Mouse (Mus musculus): ENCODE measurements around the gene Ankib1. TPM values are rescaled to one million over a fixed set of nuclear protein-coding genes. Genes with fewer than 3 reads are reported as not detected.

The Ankib1 gene
- 19.2 and 19.8 TPM in 2 replicates for polyA plus RNA-seq (2012; rRNA removed)

GRCm38 (mm10) chr5:3802433-3803291 is at the start of gene Ankib1, which contains the start of gene Krit1:
Gene Ankib1, minus strand, starts transcription at chr5:3802925.
Gene Krit1, plus strand, starts transcription at chr5:3803184.
- Histone ChIP-seq H3K27ac (ENCODE audit: insufficient read depth, low read length) (peak within 1 kb of the TSS; percentile 76), H3K27me3 (ENCODE audit: control insufficient read depth, insufficient read depth, low read length) (no peaks in the 10 kb centered on the region), H3K4me3 (replicated peaks; ENCODE audit: insufficient read depth, low read depth, low read length) (peak within 1 kb of the TSS; percentile 79), H3K4me1 (ENCODE audit: control insufficient read depth, insufficient read depth, low read length) (peaks cover 3% of the 10 kb centered on the region; the same call in 1 of the 2 replicates)
- peak; percentile 91 to 92 for DNase-seq
- no peak for TF ChIP-seq CTCF (IDR thresholded peaks at IDR 0.05; ENCODE audit: borderline replicate concordance, insufficient read depth, low read depth, low read length)
- TF ChIP-seq POLR2A (IDR thresholded peaks at IDR 0.05; ENCODE audit: borderline replicate concordance, insufficient read depth, low read length): peak; percentile 59; the same call in 1 of the 2 replicates
- under 1% methylated on average over 96 of the region's 109 CpGs for WGBS

DNA sequence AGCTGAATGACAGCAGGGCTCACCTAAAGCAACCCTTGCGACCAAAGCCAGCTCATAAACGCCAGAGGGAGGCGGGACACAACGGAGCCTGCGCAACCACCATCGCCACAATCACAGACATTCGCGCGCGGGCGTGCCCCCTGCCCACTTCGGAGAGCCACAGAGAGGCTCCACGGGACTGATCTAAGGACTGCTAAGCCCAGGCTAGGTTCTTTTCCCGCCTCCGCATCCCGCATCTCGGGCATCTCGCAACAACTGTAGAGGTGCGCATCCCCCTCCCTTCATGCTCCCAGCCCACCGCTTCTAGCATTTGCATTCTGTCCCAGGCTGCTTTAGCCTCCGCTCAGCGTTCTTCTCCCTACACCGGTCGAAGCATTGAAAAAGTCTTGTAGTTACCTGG is 42.3 kb upstream of the Ankib1 start, which contains the start of gene Lrrd1:
Lrrd1 (plus strand) TSS at position 148 of the 400 bp plus-strand sequence.
- Histone ChIP-seq H3K27ac (ENCODE audit: insufficient read depth, low read length) (no peak within 1 kb of the TSS), H3K4me3 (replicated peaks; ENCODE audit: insufficient read depth, low read depth, low read length) (no peak within 1 kb of the TSS), H3K4me1 (ENCODE audit: control insufficient read depth, insufficient read depth, low read length) (no peaks in the 10 kb centered on the region), H3K27me3 (ENCODE audit: control insufficient read depth, insufficient read depth, low read length) (no peaks in the 10 kb centered on the region)
- DNase-seq: no peak
- WGBS: 9% methylated on average over 24 of the region's 24 CpGs
- no peak for TF ChIP-seq CTCF (IDR thresholded peaks at IDR 0.05; ENCODE audit: borderline replicate concordance, insufficient read depth, low read depth, low read length)
- no peak for TF ChIP-seq POLR2A (IDR thresholded peaks at IDR 0.05; ENCODE audit: borderline replicate concordance, insufficient read depth, low read length)

DNA sequence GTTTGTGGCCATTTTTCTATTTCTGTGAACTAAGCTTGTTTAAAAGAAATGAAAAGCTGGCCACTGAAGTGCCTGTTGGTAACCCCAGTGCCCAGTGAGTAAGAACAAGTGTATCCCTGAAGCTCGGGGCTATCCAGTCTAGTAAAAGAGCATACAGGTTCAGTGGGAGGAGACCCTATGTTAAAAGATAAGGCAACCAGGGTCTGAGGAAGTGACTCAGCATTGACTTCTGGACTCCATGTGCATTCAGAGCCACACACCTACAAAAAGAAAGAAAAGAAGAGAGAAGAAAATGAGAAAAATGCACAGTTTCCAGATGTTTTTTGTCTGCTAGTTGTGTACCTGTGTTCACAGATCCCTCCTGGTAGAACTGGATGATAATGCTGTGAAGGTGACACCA is 31.4 kb upstream of the Ankib1 start:
- no peak for TF ChIP-seq POLR2A (IDR thresholded peaks at IDR 0.05; ENCODE audit: borderline replicate concordance, insufficient read depth, low read length)
- TF ChIP-seq CTCF (IDR thresholded peaks at IDR 0.05; ENCODE audit: borderline replicate concordance, insufficient read depth, low read depth, low read length): no peak
- no peak overlapping the region for H3K4me3 ChIP-seq (replicated peaks; ENCODE audit: insufficient read depth, low read depth, low read length)
- DNase-seq: no peak
- H3K27me3 ChIP-seq (ENCODE audit: control insufficient read depth, insufficient read depth, low read length): no peaks in the 10 kb centered on the region
- 88% methylated on average over 1 of the region's 1 CpGs for WGBS
- H3K4me1 ChIP-seq (ENCODE audit: control insufficient read depth, insufficient read depth, low read length): no peaks in the 10 kb centered on the region
- no peak overlapping the region for H3K27ac ChIP-seq (ENCODE audit: insufficient read depth, low read length)

DNA sequence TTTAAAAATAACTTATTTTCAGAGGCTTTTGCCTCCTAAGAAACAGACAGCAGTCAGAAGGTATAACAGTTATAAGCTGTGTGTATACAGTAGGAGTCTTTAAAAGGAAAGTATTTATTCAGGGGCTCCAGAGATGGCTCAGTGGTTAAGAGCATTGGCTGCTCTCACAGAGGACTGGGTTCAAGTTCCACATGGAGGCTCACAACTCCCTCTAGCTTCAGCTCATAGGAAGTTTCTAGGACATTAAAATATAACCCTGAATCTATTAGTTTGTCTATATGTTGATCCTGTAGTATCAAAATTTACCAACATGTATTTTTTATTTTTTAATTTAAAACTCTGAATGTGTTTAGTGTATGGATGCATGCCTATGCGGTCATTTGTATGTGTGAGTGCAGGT is 5.7 kb upstream of the Ankib1 start:
- no peaks in the 10 kb centered on the region for H3K4me1 ChIP-seq (ENCODE audit: control insufficient read depth, insufficient read depth, low read length)
- TF ChIP-seq POLR2A (IDR thresholded peaks at IDR 0.05; ENCODE audit: borderline replicate concordance, insufficient read depth, low read length) (no peak), CTCF (IDR thresholded peaks at IDR 0.05; ENCODE audit: borderline replicate concordance, insufficient read depth, low read depth, low read length) (no peak)
- DNase-seq: no peak
- no peak overlapping the region for H3K4me3 ChIP-seq (replicated peaks; ENCODE audit: insufficient read depth, low read depth, low read length)
- H3K27me3 ChIP-seq (ENCODE audit: control insufficient read depth, insufficient read depth, low read length): no peaks in the 10 kb centered on the region
- WGBS: 94% methylated on average over 1 of the region's 1 CpGs
- H3K27ac ChIP-seq (ENCODE audit: insufficient read depth, low read length): no peak overlapping the region

DNA sequence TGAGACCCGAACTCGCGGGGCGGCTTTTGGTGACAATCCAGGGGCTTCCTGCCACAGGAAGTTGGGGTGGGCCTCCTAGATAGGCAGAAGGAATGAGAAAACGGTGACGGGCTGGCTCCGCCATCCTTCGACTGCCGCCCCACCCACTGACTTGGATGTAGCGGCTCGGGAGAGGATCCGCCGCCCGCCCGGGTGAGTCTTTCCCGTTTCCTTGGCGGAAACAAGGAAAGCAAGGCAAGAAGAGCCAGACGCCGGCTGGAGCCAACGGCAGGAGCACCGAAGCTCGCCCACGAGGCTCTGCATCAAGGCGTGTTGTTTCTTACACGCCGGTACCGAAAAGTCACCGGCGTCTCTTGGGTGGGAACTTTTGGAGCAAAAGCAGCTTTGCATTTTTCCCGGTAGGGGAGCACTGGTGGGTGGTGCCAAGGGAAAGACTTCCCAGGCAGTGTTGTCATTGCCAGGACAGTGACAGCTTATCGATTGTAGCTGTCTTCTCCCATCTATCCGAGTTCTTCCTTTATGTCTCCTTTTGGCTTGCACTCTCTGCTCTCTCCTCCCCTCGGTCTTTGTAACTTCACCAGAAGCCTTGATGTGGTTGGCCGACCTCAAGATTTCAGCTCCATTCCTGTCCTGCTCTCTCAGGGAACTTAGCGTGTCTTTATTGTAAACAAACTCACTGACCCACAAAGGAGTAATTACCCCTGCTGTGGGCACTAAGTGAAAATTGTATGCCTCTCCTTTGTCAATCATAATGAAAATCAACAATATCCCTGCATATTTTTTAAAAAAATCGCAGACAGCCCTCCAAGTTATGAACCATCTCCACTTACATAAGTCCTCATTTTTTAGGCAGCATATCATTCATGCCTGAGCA is 804 bp upstream of the Ankib1 start:
- Histone ChIP-seq H3K4me3 (replicated peaks; ENCODE audit: insufficient read depth, low read depth, low read length) (peak overlapping the region; percentile 79), H3K27me3 (ENCODE audit: control insufficient read depth, insufficient read depth, low read length) (no peaks in the 10 kb centered on the region), H3K4me1 (ENCODE audit: control insufficient read depth, insufficient read depth, low read length) (peaks cover 3% of the 10 kb centered on the region; the same call in 1 of the 2 replicates), H3K27ac (ENCODE audit: insufficient read depth, low read length) (peak overlapping the region; percentile 16; the same call in 1 of the 2 replicates)
- no peak for TF ChIP-seq POLR2A (IDR thresholded peaks at IDR 0.05; ENCODE audit: borderline replicate concordance, insufficient read depth, low read length)
- no peak for TF ChIP-seq CTCF (IDR thresholded peaks at IDR 0.05; ENCODE audit: borderline replicate concordance, insufficient read depth, low read depth, low read length)
- WGBS: under 1% methylated on average over 36 of the region's 36 CpGs
- DNase-seq: no peak

- DNase-seq: no peak
- WGBS: 6% methylated on average over 18 of the region's 18 CpGs
- TF ChIP-seq CTCF (IDR thresholded peaks at IDR 0.05; ENCODE audit: borderline replicate concordance, insufficient read depth, low read depth, low read length): no peak
- Histone ChIP-seq H3K27ac (ENCODE audit: insufficient read depth, low read length) (no peak overlapping the region), H3K4me3 (replicated peaks; ENCODE audit: insufficient read depth, low read depth, low read length) (peak overlapping the region; percentile 79), H3K4me1 (ENCODE audit: control insufficient read depth, insufficient read depth, low read length) (peaks cover 3% of the 10 kb centered on the region; the same call in 1 of the 2 replicates), H3K27me3 (ENCODE audit: control insufficient read depth, insufficient read depth, low read length) (no peaks in the 10 kb centered on the region)
Measured at GRCm38 (mm10) chr5:3801672-3802432, 873 bp downstream of the Ankib1 start.

DNA sequence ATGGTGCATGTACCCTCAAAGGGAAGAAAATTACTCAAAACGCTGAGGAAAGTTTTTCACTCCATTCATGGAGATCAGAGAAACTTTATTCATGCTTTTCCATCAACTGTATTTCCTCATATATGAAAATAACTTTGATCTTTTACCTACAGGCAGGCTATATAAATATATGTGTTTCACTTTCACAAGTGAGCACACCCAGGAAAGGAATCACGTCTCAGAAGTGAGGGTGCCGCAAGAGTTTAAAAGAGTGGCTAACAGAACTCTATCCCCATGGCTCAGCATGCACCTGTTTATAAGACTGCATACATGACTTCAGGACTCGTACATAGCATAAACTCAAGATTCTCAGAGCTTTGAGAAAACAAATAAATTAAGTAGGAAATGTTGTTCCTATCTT is 1.8 kb downstream of the Ankib1 start:
- H3K27ac ChIP-seq (ENCODE audit: insufficient read depth, low read length): no peak overlapping the region
- no peaks in the 10 kb centered on the region for H3K27me3 ChIP-seq (ENCODE audit: control insufficient read depth, insufficient read depth, low read length)
- TF ChIP-seq CTCF (IDR thresholded peaks at IDR 0.05; ENCODE audit: borderline replicate concordance, insufficient read depth, low read depth, low read length): no peak
- no peak for TF ChIP-seq POLR2A (IDR thresholded peaks at IDR 0.05; ENCODE audit: borderline replicate concordance, insufficient read depth, low read length)
- no peak overlapping the region for H3K4me3 ChIP-seq (replicated peaks; ENCODE audit: insufficient read depth, low read depth, low read length)
- WGBS: 72% methylated on average over 4 of the region's 4 CpGs
- peaks cover 3% of the 10 kb centered on the region; the same call in 1 of the 2 replicates for H3K4me1 ChIP-seq (ENCODE audit: control insufficient read depth, insufficient read depth, low read length)
- DNase-seq: no peak
